Mouse (Mus musculus): Measurements from ENCODE around the gene Ubxn10. TPM values are rescaled to one million over a fixed set of nuclear protein-coding genes. Genes with fewer than 3 reads are reported as not detected.

Ubxn10 gene
- total RNA-seq, 4 experiments from 2014 or later, result 1.1 to 1.9 (median 1.5) TPM

GRCm38 (mm10) chr4:138702031-138702430, 34.9 kb downstream of the Ubxn10 start:
- no peak for DNase-seq (ENCODE audit: low spot score in 2 of 2)

- no peak for DNase-seq (ENCODE audit: low spot score in 2 of 2)
Observed at GRCm38 (mm10) chr4:138701111-138701510, 35.9 kb downstream of the Ubxn10 start.

DNA sequence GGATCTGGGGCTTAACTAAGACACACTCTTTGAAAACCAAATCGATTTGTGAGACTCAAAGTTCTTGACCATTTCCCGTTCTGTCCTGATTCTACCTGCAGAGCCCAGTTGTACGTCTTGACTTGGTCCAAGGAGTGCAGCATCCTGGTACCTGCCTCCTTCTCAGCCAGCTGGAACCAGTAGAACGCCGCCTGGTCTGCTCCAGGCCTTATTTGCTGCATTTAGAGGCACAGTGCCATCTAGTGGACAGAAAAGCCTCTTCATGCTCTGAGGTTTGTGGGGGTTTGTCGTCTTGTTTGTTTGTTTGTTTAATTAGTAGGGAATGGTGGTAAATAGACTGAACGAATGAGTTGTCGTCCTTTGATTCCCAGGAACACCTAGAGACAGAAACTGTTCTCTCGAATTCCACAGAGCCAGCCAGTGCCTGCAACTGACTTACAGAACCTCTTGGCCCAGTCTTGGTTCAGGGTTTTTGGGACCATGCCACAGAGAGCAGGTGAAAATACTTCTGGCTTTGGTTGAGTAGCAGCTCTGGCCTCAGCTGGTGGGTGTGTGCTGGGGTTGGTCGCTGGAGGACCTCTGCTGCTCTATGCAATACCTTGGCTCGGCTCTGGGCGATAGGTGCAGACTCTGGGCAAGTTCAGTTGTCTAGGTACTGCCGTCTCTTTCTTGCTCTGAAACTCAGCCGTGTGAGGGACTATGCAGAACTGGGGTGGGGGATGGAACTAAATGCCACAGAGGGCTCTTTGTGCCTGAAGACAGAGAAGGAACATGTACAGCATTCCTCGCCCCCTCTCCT, 36.6 kb downstream of the Ubxn10 start:
- DNase-seq (ENCODE audit: low spot score in 2 of 2), result peak in 1 of 2 experiments; percentile 69

GRCm38 (mm10) chr4:138698296-138698695, 38.7 kb downstream of the Ubxn10 start:
- no peak for DNase-seq (ENCODE audit: low spot score in 2 of 2)

- no peak for DNase-seq (ENCODE audit: low spot score in 2 of 2)
Observed at GRCm38 (mm10) chr4:138697166-138697860, 39.7 kb downstream of the Ubxn10 start.

GRCm38 (mm10) chr4:138696720-138697119, 40.2 kb downstream of the Ubxn10 start:
- no peak for DNase-seq (ENCODE audit: low spot score in 2 of 2)

GRCm38 (mm10) chr4:138693043-138693692, 43.8 kb downstream of the Ubxn10 start:
- DNase-seq (ENCODE audit: low spot score in 2 of 2), result no peak

GRCm38 (mm10) chr4:138691443-138692181, 45.4 kb downstream of the Ubxn10 start:
- DNase-seq (ENCODE audit: low spot score in 2 of 2), result peak; percentile 50 to 65

DNA sequence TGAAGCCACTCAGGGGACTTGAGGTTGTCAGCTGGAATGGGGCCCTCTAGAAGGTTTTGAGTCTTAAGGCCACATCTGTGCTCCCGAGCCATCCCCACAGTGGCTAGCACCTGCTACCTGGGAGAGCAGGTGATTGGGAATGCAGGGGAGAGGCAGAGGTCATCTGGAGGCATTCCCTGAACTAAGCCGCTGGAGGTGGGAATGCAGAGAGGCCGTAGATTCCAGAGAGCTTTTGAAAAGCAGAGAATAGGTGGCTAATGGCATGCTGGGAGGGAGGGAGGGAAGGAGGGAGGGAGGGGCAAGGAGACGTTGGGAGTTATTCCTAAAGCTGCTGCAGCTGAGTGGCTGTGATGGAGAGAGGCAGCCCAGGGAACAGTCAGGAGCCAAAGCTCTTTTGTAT, 46.4 kb downstream of the Ubxn10 start:
- no peak for DNase-seq (ENCODE audit: low spot score in 2 of 2)

- peak in 1 of 2 experiments; percentile 33 for DNase-seq (ENCODE audit: low spot score in 2 of 2)
Observed at GRCm38 (mm10) chr4:138689094-138689512, 47.9 kb downstream of the Ubxn10 start.

- DNase-seq (ENCODE audit: low spot score in 2 of 2), result no peak
Observed at GRCm38 (mm10) chr4:138685813-138686212, 51.2 kb downstream of the Ubxn10 start.

GRCm38 (mm10) chr4:138682760-138683159, 54.2 kb downstream of the Ubxn10 start:
- no peak for DNase-seq (ENCODE audit: low spot score in 2 of 2)

- no peak for DNase-seq (ENCODE audit: low spot score in 2 of 2)
Observed at GRCm38 (mm10) chr4:138680124-138680523, 56.8 kb downstream of the Ubxn10 start.

DNA sequence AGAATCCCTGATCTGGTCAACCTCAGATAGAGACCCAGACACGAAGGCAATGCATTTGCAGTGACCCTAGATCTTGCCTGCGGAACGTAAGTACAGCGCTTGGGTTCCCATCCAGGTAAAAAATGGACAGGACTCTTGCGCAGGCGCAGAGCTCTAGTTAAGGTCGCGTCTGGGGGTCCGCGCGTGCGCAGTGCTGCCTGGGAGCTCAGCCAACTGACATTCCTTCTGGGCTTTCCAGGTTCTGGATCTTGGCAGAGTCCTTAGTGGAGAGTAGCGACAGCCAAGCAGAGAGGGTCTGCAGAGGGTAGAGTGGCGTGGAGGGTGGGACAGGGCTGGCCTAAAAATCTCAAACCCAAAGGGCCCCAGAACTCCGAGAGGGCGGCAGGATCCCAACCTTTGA, 59.4 kb downstream of the Ubxn10 start:
- DNase-seq (ENCODE audit: low spot score in 2 of 2), result peak; percentile 49 to 67

GRCm38 (mm10) chr4:138676480-138676879, 60.5 kb downstream of the Ubxn10 start:
- no peak for DNase-seq (ENCODE audit: low spot score in 2 of 2)

GRCm38 (mm10) chr4:138672160-138672559, 64.8 kb downstream of the Ubxn10 start:
- DNase-seq (ENCODE audit: low spot score in 2 of 2), result no peak

DNA sequence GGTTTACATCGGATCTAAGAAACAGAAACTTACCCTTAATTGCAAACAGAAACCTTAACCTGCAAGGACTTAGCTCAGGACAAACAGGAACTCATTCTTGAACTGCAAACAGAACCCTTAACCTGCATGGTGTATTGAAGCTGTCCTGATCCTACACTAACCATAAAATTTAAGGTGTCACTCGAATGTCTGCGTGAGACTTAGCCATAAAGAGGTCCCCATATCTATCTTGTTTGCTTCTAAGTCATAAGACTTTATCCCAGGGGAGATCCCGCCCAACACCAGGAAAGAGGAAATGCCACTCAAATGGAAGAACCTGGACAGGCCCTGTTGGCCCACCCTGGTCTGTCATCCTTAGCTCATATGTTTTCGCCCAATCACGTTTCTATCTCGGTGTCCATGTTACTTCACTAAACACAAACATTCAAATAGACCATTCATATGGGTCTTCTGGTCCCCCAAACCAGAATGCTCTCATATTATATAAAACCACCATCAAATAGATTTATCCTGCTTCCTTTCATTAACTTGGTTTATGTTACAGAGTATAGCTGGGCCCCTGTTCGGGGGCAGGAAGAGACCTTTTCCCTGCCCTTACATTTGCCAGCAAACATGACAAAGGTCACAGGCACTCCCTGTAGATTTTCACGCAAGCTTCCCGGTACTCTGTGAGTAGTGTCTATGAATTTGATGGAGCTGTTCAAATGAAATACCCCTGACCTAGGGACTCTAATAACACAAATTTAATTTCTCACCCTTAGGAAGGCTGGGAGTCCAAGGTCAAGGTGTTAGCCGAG, 66.7 kb downstream of the Ubxn10 start:
- no peak for DNase-seq (ENCODE audit: low spot score in 2 of 2)

GRCm38 (mm10) chr4:138666521-138666920, 70.4 kb downstream of the Ubxn10 start:
- no peak for DNase-seq (ENCODE audit: low spot score in 2 of 2)

- DNase-seq (ENCODE audit: low spot score in 2 of 2), result no peak
Observed at GRCm38 (mm10) chr4:138659936-138660602, 76.9 kb downstream of the Ubxn10 start.
